Mouse (Mus musculus): ENCODE results near the gene Coil. TPM values are rescaled to one million over a fixed set of nuclear protein-coding genes. Genes with fewer than 3 reads are reported as not detected.

The Coil gene
- total and polyA plus RNA-seq, 3 experiments = 28.5 to 37.4 (median 35.4) TPM

DNA sequence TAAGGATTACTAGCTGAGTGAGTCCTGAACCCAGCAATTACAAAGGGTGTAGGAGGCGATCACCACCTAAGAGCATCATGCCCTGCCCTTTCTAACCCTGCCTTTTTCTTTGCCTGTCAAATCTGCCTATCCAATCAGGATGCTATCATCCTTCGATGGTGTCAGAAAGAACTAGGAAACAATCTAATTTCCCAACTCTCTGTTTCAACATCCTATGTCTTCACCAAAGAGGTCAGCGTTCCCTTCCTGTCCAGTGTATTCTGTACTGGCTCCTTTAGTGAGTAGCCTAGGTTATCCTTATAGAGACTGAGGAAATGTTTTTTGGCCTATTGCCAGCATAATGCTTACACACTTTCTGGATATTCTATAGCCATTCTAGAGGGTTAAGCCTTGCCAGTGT is 65.5 kb downstream of the Coil start:
- H3K9me3 ChIP-seq (replicated peaks; ENCODE audit: low read length) = no peaks in the 10 kb centered on the region
- no peak overlapping the region for H3K4me2 ChIP-seq (ENCODE audit: insufficient read depth, low read depth, poor library complexity, severe bottlenecking)
- no peaks in the 10 kb centered on the region for H3K79me2 ChIP-seq (replicated peaks; ENCODE audit: control insufficient read depth, extremely low read depth, insufficient read depth, poor library complexity, severe bottlenecking)
- in situ Hi-C loops (cut with MboI; ENCODE audit: low pct_ligation_motif_present, low pct_unique_long_range_greater_than_20kb, low sequenced_read_pairs) (loop anchor here (5.0 to 10.0 kb wide), 2 partner anchors 33 to 51 kb away; no protein-coding TSS in a partner anchor), dilution Hi-C loops (cut with MboI; ENCODE audit: extremely low pct_ligation_motif_present, extremely low pct_unique_long_range_greater_than_20kb, low sequenced_read_pairs) (no loop called here)
- TF ChIP-seq E2F4 (IDR thresholded peaks at IDR 0.05; ENCODE audit: insufficient replicate concordance, low read depth, low read length) (no peak), POLR2AphosphoS2 (IDR thresholded peaks at IDR 0.05; ENCODE audit: low read depth, low read length) (no peak), RCOR1 (conservative IDR thresholded peaks at IDR 0.05; ENCODE audit: low read depth, low read length) (no peak), MEF2A (IDR thresholded peaks at IDR 0.05; ENCODE audit: borderline replicate concordance, low read depth, low read length) (no peak), SMC3 (IDR thresholded peaks at IDR 0.05; ENCODE audit: low read depth, low read length) (no peak), HCFC1 (IDR thresholded peaks at IDR 0.05; ENCODE audit: low read depth, low read length) (no peak), ZC3H11A (IDR thresholded peaks at IDR 0.05; ENCODE audit: low read depth, low read length) (no peak), POLR2A (IDR thresholded peaks at IDR 0.05; ENCODE audit: low read depth, low read length) (no peak), BHLHE40 (IDR thresholded peaks at IDR 0.05; ENCODE audit: low read depth, low read length) (no peak), MAZ (IDR thresholded peaks at IDR 0.05; ENCODE audit: low read depth, low read length) (no peak), CTCF (conservative IDR thresholded peaks at IDR 0.05 in 1 of 2, IDR thresholded peaks at IDR 0.05 in 1 of 2; ENCODE audit: low read depth in 2 of 2, low read length in 2 of 2) (no peak), CHD2 (IDR thresholded peaks at IDR 0.05; ENCODE audit: low read length) (no peak), ZKSCAN1 (IDR thresholded peaks at IDR 0.05; ENCODE audit: borderline replicate concordance, low read depth, low read length) (no peak), TCF12 (IDR thresholded peaks at IDR 0.05; ENCODE audit: low read depth, low read length) (no peak), UBTF (IDR thresholded peaks at IDR 0.05; ENCODE audit: low read depth, low read length) (no peak), IRF4 (IDR thresholded peaks at IDR 0.05; ENCODE audit: low read depth, low read length) (no peak), USF1 (IDR thresholded peaks at IDR 0.05; ENCODE audit: low read depth, low read length) (no peak), JUN (IDR thresholded peaks at IDR 0.05; ENCODE audit: insufficient read depth, low read depth, low read length) (no peak)
- no peak overlapping the region for H3K27ac ChIP-seq (ENCODE audit: insufficient read depth, low read depth)
- H3K36me3 ChIP-seq (replicated peaks in 1 of 2; ENCODE audit: control insufficient read depth in 1 of 2, insufficient read depth in 1 of 2, low read length in 1 of 2) = peaks cover 14 to 43% of the 10 kb centered on the region in 2 experiments
- no peak overlapping the region for H3K9ac ChIP-seq (ENCODE audit: insufficient read depth, low read depth)
- DNase-seq (ENCODE audit: extremely low read depth) = no peak
- no peak overlapping the region for H3K4me3 ChIP-seq (replicated peaks in 1 of 3; ENCODE audit: low read depth in 2 of 3, low read length in 2 of 3, poor library complexity in 1 of 3)
- H3K27me3 ChIP-seq (replicated peaks) = no peaks in the 10 kb centered on the region
- H3K4me1 ChIP-seq (ENCODE audit: control insufficient read depth in 1 of 2, insufficient read depth in 2 of 2) = peaks cover 8 to 13% of the 10 kb centered on the region in 2 experiments

DNA sequence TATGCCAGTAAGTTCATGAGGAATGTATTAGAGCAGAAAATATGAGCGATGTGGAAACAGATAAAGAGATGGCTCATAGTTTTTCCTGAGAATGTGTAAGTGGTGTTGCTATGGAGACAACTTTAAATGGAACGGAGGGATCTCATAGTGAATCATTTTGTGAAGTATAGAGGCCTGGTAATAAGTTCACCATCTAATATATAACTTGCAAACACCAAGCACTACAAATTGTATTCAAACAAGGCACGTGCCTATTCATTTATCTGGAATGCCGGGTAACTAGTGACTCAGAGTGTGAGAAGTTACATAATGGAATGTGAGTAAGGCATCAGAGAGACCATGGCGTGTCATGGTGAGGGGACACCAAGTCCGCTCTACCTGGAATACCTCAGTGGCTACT is 68.4 kb downstream of the Coil start:
- Histone ChIP-seq H3K4me2 (ENCODE audit: insufficient read depth, low read depth, poor library complexity, severe bottlenecking) (no peak overlapping the region), H3K79me2 (replicated peaks; ENCODE audit: control insufficient read depth, extremely low read depth, insufficient read depth, poor library complexity, severe bottlenecking) (no peaks in the 10 kb centered on the region), H3K4me1 (ENCODE audit: control insufficient read depth in 1 of 2, insufficient read depth in 2 of 2) (0 out of 4 replicates have a peak, but pooled peaks cover 0 to 2% of the 10 kb centered on the region in 2 experiments), H3K9ac (ENCODE audit: insufficient read depth, low read depth) (no peak overlapping the region), H3K9me3 (replicated peaks; ENCODE audit: low read length) (no peaks in the 10 kb centered on the region), H3K27me3 (replicated peaks) (no peaks in the 10 kb centered on the region), H3K27ac (ENCODE audit: insufficient read depth, low read depth) (no peak overlapping the region), H3K36me3 (replicated peaks in 1 of 2; ENCODE audit: control insufficient read depth in 1 of 2, insufficient read depth in 1 of 2, low read length in 1 of 2) (peaks cover 26 to 70% of the 10 kb centered on the region in 2 experiments), H3K4me3 (replicated peaks in 1 of 3; ENCODE audit: low read depth in 2 of 3, low read length in 2 of 3, poor library complexity in 1 of 3) (no peak overlapping the region)
- no peak for TF ChIP-seq KAT2A (IDR thresholded peaks at IDR 0.05; ENCODE audit: insufficient replicate concordance, low read length)
- no peak for TF ChIP-seq MAFK (IDR thresholded peaks at IDR 0.05; ENCODE audit: insufficient replicate concordance, low read length)
- no peak for TF ChIP-seq PAX5 (IDR thresholded peaks at IDR 0.05; ENCODE audit: low read length)
- no peak for TF ChIP-seq RCOR1 (conservative IDR thresholded peaks at IDR 0.05; ENCODE audit: low read depth, low read length)
- no peak for TF ChIP-seq SIN3A (IDR thresholded peaks at IDR 0.05; ENCODE audit: low read length)
- TF ChIP-seq TBP (conservative IDR thresholded peaks at IDR 0.05; ENCODE audit: low read depth, low read length) = no peak
- TF ChIP-seq ZNF384 (IDR thresholded peaks at IDR 0.05; ENCODE audit: low read depth, low read length) = no peak
- no peak for TF ChIP-seq CHD2 (IDR thresholded peaks at IDR 0.05; ENCODE audit: low read length)
- no peak for TF ChIP-seq MAZ (IDR thresholded peaks at IDR 0.05; ENCODE audit: low read depth, low read length)
- TF ChIP-seq ETS1 (conservative IDR thresholded peaks at IDR 0.05; ENCODE audit: low read depth, low read length) = no peak
- TF ChIP-seq MYC (IDR thresholded peaks at IDR 0.05; ENCODE audit: low read depth, low read length) = no peak
- TF ChIP-seq NRF1 (IDR thresholded peaks at IDR 0.05; ENCODE audit: low read depth, low read length) = no peak
- TF ChIP-seq RAD21 (IDR thresholded peaks at IDR 0.05; ENCODE audit: low read depth, low read length) = no peak
- TF ChIP-seq POLR2A (IDR thresholded peaks at IDR 0.05; ENCODE audit: low read depth, low read length) = no peak
- TF ChIP-seq JUND (conservative IDR thresholded peaks at IDR 0.05; ENCODE audit: low read depth, low read length) = no peak
- TF ChIP-seq USF2 (conservative IDR thresholded peaks at IDR 0.05; ENCODE audit: low read depth, low read length) = no peak
- no peak for TF ChIP-seq MAX (IDR thresholded peaks at IDR 0.05; ENCODE audit: low read length)
- TF ChIP-seq ELF1 (IDR thresholded peaks at IDR 0.05; ENCODE audit: low read depth, low read length) = no peak
- DNase-seq (ENCODE audit: extremely low read depth) = no peak
- dilution Hi-C loops (cut with MboI; ENCODE audit: extremely low pct_ligation_motif_present, extremely low pct_unique_long_range_greater_than_20kb, low sequenced_read_pairs) (no loop called here), in situ Hi-C loops (cut with MboI; ENCODE audit: low pct_ligation_motif_present, low pct_unique_long_range_greater_than_20kb, low sequenced_read_pairs) (loop anchor here (5.0 to 10.0 kb wide), 2 partner anchors 36 to 54 kb away; no protein-coding TSS in a partner anchor)
